Comparison of ENCODE assay signal across 11 mouse cellular contexts in the genomic region with DNA sequence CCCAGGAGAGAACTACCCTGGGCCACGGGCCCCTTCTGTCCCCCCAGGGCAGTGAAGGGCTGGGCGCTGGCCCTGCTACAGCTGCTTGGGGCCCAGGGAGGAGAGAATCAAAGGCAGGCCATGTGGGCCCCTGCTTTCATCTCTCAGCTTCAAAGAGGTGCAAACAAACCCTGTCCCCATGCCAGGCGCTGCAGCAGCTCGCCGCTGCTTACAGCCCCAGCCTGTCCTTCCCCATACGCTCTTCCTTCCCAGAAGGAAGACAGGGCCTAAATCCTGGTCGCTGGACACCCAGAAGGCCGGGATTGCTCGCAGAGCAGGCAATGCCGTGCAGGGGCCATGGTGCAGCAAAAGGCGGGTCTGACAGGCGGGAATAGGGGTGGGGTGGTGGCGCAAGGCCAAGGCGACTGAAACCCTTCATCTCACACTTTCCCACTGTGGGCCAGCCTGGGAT. TPM values are rescaled to one million over a fixed set of nuclear protein-coding genes. Genes with fewer than 3 reads are reported as not detected.
DNase-seq lines count a peak whose midpoint lies in the region; ATAC-seq and TF ChIP-seq lines count a peak whose summit lies in the region.
"Had no signal": no experiment of that assay in that cellular context is flagged by ENCODE, and none has a peak within 500 bp of the region (broad histone marks: within the 10 kb centered on the region; RNA-seq: fewer than 3 reads in every experiment).

No protein-coding gene starts in this region.

- no peak for DNase-seq in heart, postnatal 14 days
- DNase-seq in lung, postnatal 0 days (ENCODE audit: low spot score): no peak
- no peak for DNase-seq in lung, postnatal 14 days
- DNase-seq in forebrain, embryonic 10.5 days (ENCODE audit: extremely low spot score, low spot score): no peak
- no peak for DNase-seq in urinary bladder, postnatal 14 days (ENCODE audit: low spot score)
- DNase-seq in cerebellum, adult 9-10 months: no peak
- DNase-seq: cerebellum, adult 11 months; thymus, postnatal 36 days had no signal

- intact Hi-C loops in heart, postnatal 14 days (cut with DNase I): no loop called here

- H3K27ac ChIP-seq in heart, embryonic 12.5 days (ENCODE audit: poor library complexity, severe bottlenecking): 0 out of 2 replicates have a peak overlapping the region, but pooled peaks have one; percentile 22
- no peak overlapping the region for H3K27ac ChIP-seq in lung, postnatal 0 days (ENCODE audit: low read length)
- H3K27ac ChIP-seq in forebrain, embryonic 10.5 days: peak overlapping the region; percentile 74
- no peak overlapping the region; the same call in 1 of the 2 replicates for H3K27ac ChIP-seq in limb, embryonic 15.5 days

- H3K4me3 ChIP-seq in heart, embryonic 12.5 days: no peak overlapping the region
- no peak overlapping the region for H3K4me3 ChIP-seq in lung, postnatal 0 days (ENCODE audit: low read depth, low read length)
- no peak overlapping the region for H3K4me3 ChIP-seq in forebrain, embryonic 10.5 days
- H3K4me3 ChIP-seq in limb, embryonic 15.5 days: no peak overlapping the region

- 22% methylated on average over 14 of the region's 14 CpGs for WGBS in heart, embryonic 12.5 days
- 21% methylated on average over 14 of the region's 14 CpGs for WGBS in lung, postnatal 0 days
- 39% methylated on average over 14 of the region's 14 CpGs for WGBS in forebrain, embryonic 10.5 days
- WGBS in limb, embryonic 15.5 days: 16% methylated on average over 13 of the region's 14 CpGs

- H3K9me3 ChIP-seq in heart, embryonic 12.5 days (replicated peaks): no peaks in the 10 kb centered on the region
- no peaks in the 10 kb centered on the region for H3K9me3 ChIP-seq in lung, postnatal 0 days (ENCODE audit: low read length)
- H3K9me3 ChIP-seq in forebrain, embryonic 10.5 days: peaks cover 4% of the 10 kb centered on the region
- H3K9me3 ChIP-seq in limb, embryonic 15.5 days: no peaks in the 10 kb centered on the region

- H3K4me1 ChIP-seq in heart, embryonic 12.5 days (replicated peaks): peaks cover 21% of the 10 kb centered on the region
- H3K4me1 ChIP-seq in lung, postnatal 0 days (ENCODE audit: insufficient read depth, low read depth, low read length): no peaks in the 10 kb centered on the region; the same call in 1 of the 2 replicates
- peaks cover 61% of the 10 kb centered on the region for H3K4me1 ChIP-seq in forebrain, embryonic 10.5 days
- H3K4me1 ChIP-seq in limb, embryonic 15.5 days: peaks cover 47% of the 10 kb centered on the region

- no peak for TF ChIP-seq EP300 in lung, postnatal 0 days (IDR thresholded peaks at IDR 0.05)

- no peaks in the 10 kb centered on the region for H3K36me3 ChIP-seq in heart, embryonic 12.5 days
- H3K36me3 ChIP-seq in lung, postnatal 0 days (ENCODE audit: insufficient read depth, low read length): no peaks in the 10 kb centered on the region
- no peaks in the 10 kb centered on the region for H3K36me3 ChIP-seq in forebrain, embryonic 10.5 days (replicated peaks)
- H3K36me3 ChIP-seq in limb, embryonic 15.5 days: no peaks in the 10 kb centered on the region

- peaks cover 28% of the 10 kb centered on the region for H3K27me3 ChIP-seq in heart, embryonic 12.5 days (replicated peaks)
- H3K27me3 ChIP-seq in lung, postnatal 0 days (replicated peaks; ENCODE audit: insufficient read depth, low read length): no peaks in the 10 kb centered on the region
- peaks cover 38% of the 10 kb centered on the region for H3K27me3 ChIP-seq in forebrain, embryonic 10.5 days (ENCODE audit: poor library complexity, severe bottlenecking)
- peaks cover 24% of the 10 kb centered on the region; the same call in 1 of the 2 replicates for H3K27me3 ChIP-seq in limb, embryonic 15.5 days

- H3K9ac ChIP-seq in heart, embryonic 12.5 days: no peak overlapping the region
- H3K9ac ChIP-seq in lung, postnatal 0 days (replicated peaks; ENCODE audit: low read depth): no peak overlapping the region
- no peak overlapping the region for H3K9ac ChIP-seq in limb, embryonic 15.5 days

- H3K4me2 ChIP-seq in heart, embryonic 12.5 days: 0 out of 2 replicates have a peak overlapping the region, but pooled peaks have one; percentile 10
- 0 out of 2 replicates have a peak overlapping the region, but pooled peaks have one; percentile 8 for H3K4me2 ChIP-seq in lung, postnatal 0 days (replicated peaks; ENCODE audit: low read depth, low read length)
- H3K4me2 ChIP-seq in limb, embryonic 15.5 days: peak overlapping the region; percentile 13; the same call in 1 of the 2 replicates

- TF ChIP-seq CTCF in lung, postnatal 0 days (IDR thresholded peaks at IDR 0.05): no peak

- ATAC-seq in heart, embryonic 12.5 days (ENCODE audit: insufficient number of reproducible peaks, low FRiP score): 0 out of 2 replicates have a peak, but pooled peaks have one; percentile 31
- peak; percentile 47 for ATAC-seq in lung, postnatal 0 days
- no peak for ATAC-seq in limb, embryonic 15.5 days (ENCODE audit: insufficient number of reproducible peaks, low FRiP score, low TSS enrichment, low read depth)

RNA-seq across cellular contexts. Expression of a gene that starts 43.4 kb away (rescaled TPM):
- 0.11 and 0.18 TPM in 2 replicates for polyA plus RNA-seq in heart, embryonic 12.5 days (2016; fragmentation: Nextera tagmentation; extraction: Ambion mirVana)
- total RNA-seq in heart, postnatal 14 days (2021): 1 to 10 TPM; 3.1 to 4.0 TPM
- polyA plus RNA-seq in lung, postnatal 0 days (2015; fragmentation: Nextera tagmentation; extraction: Ambion mirVana): not detected in 2 replicates
- not detected in 2 replicates for polyA plus RNA-seq in forebrain, embryonic 10.5 days (2016; fragmentation: Nextera tagmentation; extraction: Ambion mirVana)
- not detected in 2 replicates for polyA plus RNA-seq in limb, embryonic 15.5 days (2015; fragmentation: Nextera tagmentation; extraction: Ambion mirVana)
- polyA plus RNA-seq: liver, embryonic 16.5 days had no signal

RNA-seq across cellular contexts. Expression of a gene that starts 59.7 kb away (rescaled TPM):
- polyA plus RNA-seq in heart, embryonic 12.5 days (2016; fragmentation: Nextera tagmentation; extraction: Ambion mirVana): 200 and 211 TPM in 2 replicates
- total RNA-seq in heart, postnatal 14 days (2021): 100 to 1,000 TPM; 136 to 161 TPM
- 124 and 157 TPM in 2 replicates for polyA plus RNA-seq in lung, postnatal 0 days (2015; fragmentation: Nextera tagmentation; extraction: Ambion mirVana)
- polyA plus RNA-seq in forebrain, embryonic 10.5 days (2016; fragmentation: Nextera tagmentation; extraction: Ambion mirVana): 495 and 519 TPM in 2 replicates
- 287 and 301 TPM in 2 replicates for polyA plus RNA-seq in limb, embryonic 15.5 days (2015; fragmentation: Nextera tagmentation; extraction: Ambion mirVana)

Comparison
In these comparisons a context has a peak if more than half of its experiments do, and no peak if none do; other contexts are left out.
1. H3K27ac ChIP-seq: peak in heart, embryonic 12.5 days (single experiment) and forebrain, embryonic 10.5 days (single experiment); none in lung, postnatal 0 days (single experiment) and limb, embryonic 15.5 days (single experiment).
2. Peak in every context shown above with its lines, with median percentiles within 50 percentile points of each other: H3K4me2 ChIP-seq.